20 mouse cellular contexts compared by ENCODE assay signal in the genomic region with DNA sequence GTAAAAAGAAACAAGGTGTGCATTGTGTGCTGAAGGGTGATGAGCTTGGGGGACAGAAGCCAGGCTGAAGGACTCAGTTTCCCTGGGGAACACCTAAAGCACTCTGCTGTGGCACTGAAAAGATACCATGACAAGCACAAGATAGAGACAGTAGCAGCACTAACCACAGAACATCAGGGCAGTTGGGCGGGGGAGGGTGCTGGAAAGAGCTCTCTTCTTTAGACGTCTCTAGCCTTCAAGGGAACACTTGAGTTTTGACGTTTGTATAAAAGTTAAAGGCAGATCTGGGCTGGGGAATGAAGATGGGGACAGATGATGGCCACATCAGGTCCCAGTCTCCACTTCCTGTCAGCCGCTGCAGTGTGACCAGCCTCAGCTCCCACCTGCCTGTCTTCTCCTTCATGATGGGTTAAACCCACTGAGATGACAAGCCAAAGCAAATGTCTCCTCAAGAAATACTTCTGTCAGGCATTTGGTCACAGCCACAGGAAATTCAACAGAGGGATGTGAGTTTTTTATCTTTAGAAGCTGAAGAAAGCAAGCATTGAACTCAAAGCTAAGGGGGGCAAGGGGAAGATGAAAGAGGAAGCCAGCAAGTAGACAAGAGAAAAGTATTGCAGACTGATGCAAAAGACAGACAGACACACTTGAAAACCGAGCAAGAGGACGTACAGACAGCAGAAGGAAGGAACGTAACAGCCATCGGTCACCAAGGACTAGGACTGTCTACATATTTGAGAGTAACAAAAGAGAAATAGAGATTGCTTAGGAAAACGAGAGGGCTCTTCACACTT.
A peak's percentile ranks its signal among the peaks of the same experiment; 100 is the strongest.
DNase-seq lines count a peak whose midpoint lies in the region; ATAC-seq and TF ChIP-seq lines count a peak whose summit lies in the region.
"Had no signal": no experiment of that assay in that cellular context is flagged by ENCODE, and none has a peak within 500 bp of the region (broad histone marks: within the 10 kb centered on the region; RNA-seq: fewer than 3 reads in every experiment).

No protein-coding gene starts in this region.

- H3K4me3 ChIP-seq in heart, embryonic 12.5 days = no peak overlapping the region
- H3K4me3 ChIP-seq in gastrocnemius, adult 2 months = no peak overlapping the region
- H3K4me3 ChIP-seq: forebrain, embryonic 15.5 days; hindbrain, embryonic 13.5 days; limb, embryonic 15.5 days had no signal

- H3K27me3 ChIP-seq in heart, embryonic 12.5 days (replicated peaks) = no peaks in the 10 kb centered on the region
- H3K27me3 ChIP-seq: CH12.LX; forebrain, embryonic 15.5 days; hindbrain, embryonic 13.5 days; limb, embryonic 15.5 days had no signal

- no peak overlapping the region for H3K9ac ChIP-seq in heart, embryonic 12.5 days
- H3K9ac ChIP-seq: forebrain, embryonic 15.5 days; hindbrain, embryonic 13.5 days; limb, embryonic 15.5 days had no signal

- H3K36me3 ChIP-seq in heart, embryonic 12.5 days = no peaks in the 10 kb centered on the region
- H3K36me3 ChIP-seq: forebrain, embryonic 15.5 days; hindbrain, embryonic 13.5 days; limb, embryonic 15.5 days had no signal

- no peak overlapping the region for H3K4me2 ChIP-seq in heart, embryonic 12.5 days
- H3K4me2 ChIP-seq: forebrain, embryonic 15.5 days; heart, embryonic 11.5 days; hindbrain, embryonic 13.5 days; limb, embryonic 15.5 days had no signal

- 65% methylated on average over 9 of the region's 9 CpGs for WGBS in heart, embryonic 12.5 days

- TF ChIP-seq CTCF in gastrocnemius, adult 2 months (IDR thresholded peaks at IDR 0.05) = no peak

- peak; percentile 6 for DNase-seq in A20 (ENCODE audit: low read depth, low spot score)
- DNase-seq in induced T-regulatory cell, adult 2 months (ENCODE audit: low read depth) = peak; percentile 25
- DNase-seq in thymus, postnatal 0 days (ENCODE audit: low spot score) = peak; percentile 56
- DNase-seq in gastrocnemius, adult 2 months = no peak
- DNase-seq in cerebellum, adult 9-10 months = no peak
- DNase-seq: adrenal gland, adult 2 months; cerebellum, postnatal 10 days; embryo, embryonic 11 days; gastrocnemius, postnatal 36 days; heart, postnatal 14 days; layer of hippocampus, postnatal 36 days; lung, postnatal 10 days had no signal

- peaks cover 4% of the 10 kb centered on the region; the same call in 1 of the 2 replicates for H3K4me1 ChIP-seq in heart, embryonic 12.5 days (replicated peaks)
- H3K4me1 ChIP-seq: hindbrain, embryonic 13.5 days; limb, embryonic 15.5 days had no signal

- intact Hi-C loops in gastrocnemius, adult 2 months (cut with DNase I) = no loop called here

- H3K9me3 ChIP-seq in heart, embryonic 12.5 days (replicated peaks) = no peaks in the 10 kb centered on the region
- H3K9me3 ChIP-seq: forebrain, embryonic 15.5 days; hindbrain, embryonic 13.5 days; limb, embryonic 15.5 days had no signal

- no peak overlapping the region for H3K27ac ChIP-seq in heart, embryonic 12.5 days (ENCODE audit: poor library complexity, severe bottlenecking)
- no peak overlapping the region for H3K27ac ChIP-seq in gastrocnemius, adult 2 months
- H3K27ac ChIP-seq: forebrain, embryonic 15.5 days; hindbrain, embryonic 13.5 days; limb, embryonic 15.5 days had no signal

- ATAC-seq in CD4-positive, CD25-positive, alpha-beta regulatory T cell, adult 4 months = peak; percentile 53
- no peak for ATAC-seq in heart, embryonic 12.5 days (ENCODE audit: insufficient number of reproducible peaks, low FRiP score)
- ATAC-seq: forebrain, embryonic 15.5 days; intestine, embryonic 16.5 days had no signal

Comparison
In these comparisons a context has a peak if more than half of its experiments do, and no peak if none do; other contexts are left out.
1. DNase-seq: peak in A20 (single experiment), induced T-regulatory cell, adult 2 months (single experiment) and thymus, postnatal 0 days (single experiment); none in gastrocnemius, adult 2 months (single experiment) and cerebellum, adult 9-10 months (single experiment).